Mouse (Mus musculus) kidney, adult 2 months (tissue): ENCODE results near the gene Ccdc3.

Experiments
- CTCF ChIP-seq: fragments of 200-500 bp; conservative IDR thresholded peaks from 2 replicates; pipeline ENCODE4 v1.5.1; 2011; ENCODE audit warnings: low read depth, mild to moderate bottlenecking, control low read depth, low read length, moderate library complexity, mixed read lengths; ENCODE audit not compliant: insufficient read depth, insufficient read length
- POLR2A ChIP-seq: fragments of 200-500 bp; IDR thresholded peaks from one replicate; pipeline ENCODE4 v1.6.1; 2011; ENCODE audit warnings: low read depth, low read length, control low read depth

DNA sequence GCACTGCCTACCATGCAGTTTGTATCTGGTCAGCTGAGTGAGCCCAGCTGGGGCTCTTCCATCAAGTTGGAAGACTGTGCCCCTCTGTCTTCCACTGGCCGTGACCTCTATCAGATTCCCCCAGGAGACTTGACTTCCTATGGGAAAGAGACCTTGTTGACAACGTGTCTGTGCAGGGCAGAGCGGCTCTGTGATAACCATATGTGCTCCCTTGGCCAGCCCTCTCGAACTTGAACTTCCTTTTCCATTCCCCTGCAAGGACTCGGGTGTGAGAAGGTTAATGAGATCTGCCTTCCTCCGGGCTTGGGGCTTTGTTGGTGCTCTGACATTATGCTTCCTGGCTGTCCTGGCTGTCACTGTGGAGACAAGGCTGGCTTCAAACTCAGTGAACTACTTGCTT is 12.1 kb upstream of the Ccdc3 start:
- TF ChIP-seq CTCF (no peak), POLR2A (no peak)
